Mouse (Mus musculus): ENCODE data around the gene Olfr1388. TPM values are rescaled to one million over a fixed set of nuclear protein-coding genes. Genes with fewer than 3 reads are reported as not detected.
"Not testable (repeated sequence)": the region's sequence is repeated elsewhere in the genome, so short reads cannot be mapped to it uniquely, and the experiment has no call there.

The Olfr1388 gene
- 0.05 and 0.16 TPM in 2 replicates for polyA plus RNA-seq (2016; fragmentation: Nextera tagmentation; extraction: Ambion mirVana)

GRCm38 (mm10) chr11:49436411-49436810, at the start of gene Olfr1388:
Gene Olfr1388 (plus strand): TSS chr11:49436624.
- Histone ChIP-seq H3K27me3 (ENCODE audit: insufficient read depth, poor library complexity, severe bottlenecking) (no peaks in the 10 kb centered on the region), H3K36me3 (no peaks in the 10 kb centered on the region), H3K27ac (no peak within 1 kb of the TSS), H3K9me3 (0 out of 2 replicates have a peak, but pooled peaks cover 2% of the 10 kb centered on the region), H3K4me1 (replicated peaks) (no peaks in the 10 kb centered on the region), H3K4me3 (no peak within 1 kb of the TSS)
- 82% methylated on average over 3 of the region's 3 CpGs for WGBS
- DNase-seq (ENCODE audit: low spot score) = no peak

GRCm38 (mm10) chr11:49392707-49393106, 43.7 kb upstream of the Olfr1388 start:
- not testable (repeated sequence) for H3K4me3 ChIP-seq; H3K27me3 ChIP-seq (ENCODE audit: insufficient read depth, poor library complexity, severe bottlenecking); DNase-seq (ENCODE audit: low spot score); H3K9me3 ChIP-seq; H3K36me3 ChIP-seq; H3K27ac ChIP-seq; H3K4me1 ChIP-seq (replicated peaks)
- WGBS = 88% methylated on average over 1 of the region's 1 CpGs

GRCm38 (mm10) chr11:49406784-49407183, 29.6 kb upstream of the Olfr1388 start:
- Histone ChIP-seq H3K27me3 (ENCODE audit: insufficient read depth, poor library complexity, severe bottlenecking) (no peaks in the 10 kb centered on the region), H3K4me1 (replicated peaks) (no peaks in the 10 kb centered on the region), H3K4me3 (no peak overlapping the region), H3K27ac (no peak overlapping the region), H3K9me3 (no peaks in the 10 kb centered on the region), H3K36me3 (no peaks in the 10 kb centered on the region)
- DNase-seq (ENCODE audit: low spot score) = no peak
- WGBS = 77% methylated on average over 3 of the region's 3 CpGs

- Histone ChIP-seq H3K4me1 (replicated peaks) (no peaks in the 10 kb centered on the region), H3K9me3 (0 out of 2 replicates have a peak, but pooled peaks cover 3% of the 10 kb centered on the region), H3K36me3 (no peaks in the 10 kb centered on the region), H3K4me3 (no peak overlapping the region), H3K27ac (no peak overlapping the region), H3K27me3 (ENCODE audit: insufficient read depth, poor library complexity, severe bottlenecking) (no peaks in the 10 kb centered on the region)
- no peak for DNase-seq (ENCODE audit: low spot score)
- 36% methylated on average over 1 of the region's 1 CpGs for WGBS
Observed at GRCm38 (mm10) chr11:49410540-49410939, 25.9 kb upstream of the Olfr1388 start.

GRCm38 (mm10) chr11:49422767-49423166, 13.7 kb upstream of the Olfr1388 start, which contains the start of gene Olfr1389:
Gene Olfr1389 (plus strand): TSS chr11:49423067.
- no peak for DNase-seq (ENCODE audit: low spot score)
- Histone ChIP-seq H3K4me3 (no peak within 1 kb of the TSS), H3K36me3 (no peaks in the 10 kb centered on the region), H3K27ac (no peak within 1 kb of the TSS), H3K4me1 (replicated peaks) (no peaks in the 10 kb centered on the region), H3K27me3 (ENCODE audit: insufficient read depth, poor library complexity, severe bottlenecking) (no peaks in the 10 kb centered on the region), H3K9me3 (no peaks in the 10 kb centered on the region)
- WGBS = 92% methylated on average over 2 of the region's 2 CpGs

GRCm38 (mm10) chr11:49425257-49425927, 11.0 kb upstream of the Olfr1388 start:
- Histone ChIP-seq H3K36me3 (no peaks in the 10 kb centered on the region), H3K9me3 (no peaks in the 10 kb centered on the region), H3K4me3 (no peak overlapping the region), H3K27me3 (ENCODE audit: insufficient read depth, poor library complexity, severe bottlenecking) (no peaks in the 10 kb centered on the region), H3K4me1 (replicated peaks) (no peaks in the 10 kb centered on the region), H3K27ac (no peak overlapping the region)
- DNase-seq (ENCODE audit: low spot score) = no peak
- whole genome bisulfite sequencing = 84% methylated on average over 1 of the region's 1 CpGs

GRCm38 (mm10) chr11:49429641-49430040, 6.8 kb upstream of the Olfr1388 start:
- Histone ChIP-seq H3K27me3 (ENCODE audit: insufficient read depth, poor library complexity, severe bottlenecking) (no peaks in the 10 kb centered on the region), H3K9me3 (0 out of 2 replicates have a peak, but pooled peaks cover 2% of the 10 kb centered on the region), H3K4me3 (no peak overlapping the region), H3K27ac (no peak overlapping the region), H3K4me1 (replicated peaks) (no peaks in the 10 kb centered on the region), H3K36me3 (no peaks in the 10 kb centered on the region)
- DNase-seq (ENCODE audit: low spot score) = no peak
- WGBS = 83% methylated on average over 2 of the region's 2 CpGs

- no peak within 1 kb of the TSS for H3K4me3 ChIP-seq
- DNase-seq (ENCODE audit: low spot score) = no peak
- H3K4me1 ChIP-seq (replicated peaks) = no peaks in the 10 kb centered on the region
- no peak within 1 kb of the TSS for H3K27ac ChIP-seq
- H3K36me3 ChIP-seq = no peaks in the 10 kb centered on the region
- 73% methylated on average over 1 of the region's 1 CpGs for WGBS
- H3K9me3 ChIP-seq = no peaks in the 10 kb centered on the region
- no peaks in the 10 kb centered on the region for H3K27me3 ChIP-seq (ENCODE audit: insufficient read depth, poor library complexity, severe bottlenecking)
Observed at GRCm38 (mm10) chr11:49455043-49455442, 18.6 kb downstream of the Olfr1388 start, which contains the start of gene Olfr1387. Gene Olfr1387 (plus strand): TSS chr11:49455343.

GRCm38 (mm10) chr11:49464746-49465145, 28.3 kb downstream of the Olfr1388 start, which contains the start of gene Olfr1386:
Gene Olfr1386 (plus strand): TSS chr11:49465046.
- DNase-seq (ENCODE audit: low spot score); H3K9me3 ChIP-seq; H3K4me1 ChIP-seq (replicated peaks); H3K27ac ChIP-seq; H3K27me3 ChIP-seq (ENCODE audit: insufficient read depth, poor library complexity, severe bottlenecking); H3K4me3 ChIP-seq; H3K36me3 ChIP-seq: not testable (repeated sequence)
- WGBS = 83% methylated on average over 3 of the region's 3 CpGs

- Histone ChIP-seq H3K27ac (no peak overlapping the region), H3K9me3 (no peaks in the 10 kb centered on the region), H3K36me3 (no peaks in the 10 kb centered on the region), H3K27me3 (ENCODE audit: insufficient read depth, poor library complexity, severe bottlenecking) (no peaks in the 10 kb centered on the region), H3K4me3 (no peak overlapping the region), H3K4me1 (replicated peaks) (no peaks in the 10 kb centered on the region)
- 67% methylated on average over 4 of the region's 4 CpGs for WGBS
- DNase-seq (ENCODE audit: low spot score) = no peak
Observed at GRCm38 (mm10) chr11:49485973-49486372, 49.5 kb downstream of the Olfr1388 start.

GRCm38 (mm10) chr11:49488770-49489169, 52.3 kb downstream of the Olfr1388 start, which contains the start of gene Olfr1385:
Gene Olfr1385 (plus strand): TSS chr11:49489070.
- H3K27me3 ChIP-seq (ENCODE audit: insufficient read depth, poor library complexity, severe bottlenecking); H3K36me3 ChIP-seq; H3K9me3 ChIP-seq; H3K4me3 ChIP-seq; H3K27ac ChIP-seq; DNase-seq (ENCODE audit: low spot score); H3K4me1 ChIP-seq (replicated peaks): not testable (repeated sequence)
- WGBS = 73% methylated on average over 1 of the region's 1 CpGs
